Mouse (Mus musculus) gastrocnemius, postnatal 10 days (tissue): ENCODE results near the gene Ces2e. TPM values are rescaled to one million over a fixed set of nuclear protein-coding genes. Genes with fewer than 3 reads are reported as not detected.
"Not testable (repeated sequence)": the region's sequence is repeated elsewhere in the genome, so short reads cannot be mapped to it uniquely, and the experiment has no call there.

ENCODE experiments used
- DNase-seq: peaks from one replicate; pipeline ENCODE4 v3.0.0; 2021; ENCODE audit warnings: mixed read lengths
- long read RNA-seq, 2 experiments: library from polyadenylated mRNA; stranded (forward); transcript quantifications; one replicate each; pipeline ENCODE4 v2.0.0; 2021
- total RNA-seq, 2 experiments: library from RNA; stranded (reverse); gene quantifications; 2 replicates each; pipeline ENCODE4 v1.2.3; 2021

Ces2e gene
- not detected for total RNA-seq
- long read RNA-seq, experiment 1, result 0 reads
- long read RNA-seq, experiment 2, result 0 reads

GRCm38 (mm10) chr8:104925972-104926596, at the start of gene Ces2e:
TSS of gene Ces2e (plus strand) at chr8:104926260.
- DNase-seq, result no peak

DNA sequence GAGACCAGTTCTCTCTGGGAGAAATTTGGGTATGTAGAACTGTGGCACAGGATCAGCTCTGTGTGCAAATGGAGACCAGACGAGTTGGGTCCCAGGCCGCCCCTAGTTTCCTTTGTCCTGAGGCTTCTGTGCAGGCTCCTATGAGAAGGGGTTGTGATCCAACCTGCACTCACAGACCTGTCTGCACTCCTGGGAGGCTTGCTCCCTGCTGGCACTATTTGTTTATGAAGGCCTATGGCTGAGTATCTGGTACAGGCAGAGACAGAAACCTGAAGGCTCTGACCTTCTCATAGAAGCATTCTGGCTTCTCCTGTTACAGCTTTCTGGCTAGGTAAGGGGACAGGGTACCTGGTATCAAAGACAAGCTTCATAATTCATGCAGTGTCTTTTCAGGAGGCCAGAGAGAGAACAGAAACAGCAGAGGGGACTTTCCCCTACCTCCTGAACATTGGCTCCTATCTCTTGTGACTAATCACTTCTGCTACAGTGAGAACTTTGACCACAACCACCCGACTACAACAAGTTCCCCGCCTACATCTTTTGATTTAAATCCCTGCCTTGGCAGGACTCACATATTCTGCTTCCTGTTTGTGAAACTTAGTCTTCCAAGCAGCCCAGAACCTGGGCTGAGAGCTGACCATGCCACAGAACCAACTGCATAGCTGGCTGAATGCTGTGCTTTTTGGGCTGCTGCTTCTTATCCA, 39.7 kb upstream of the Ces2e start:
- DNase-seq, result not testable (repeated sequence)

DNA sequence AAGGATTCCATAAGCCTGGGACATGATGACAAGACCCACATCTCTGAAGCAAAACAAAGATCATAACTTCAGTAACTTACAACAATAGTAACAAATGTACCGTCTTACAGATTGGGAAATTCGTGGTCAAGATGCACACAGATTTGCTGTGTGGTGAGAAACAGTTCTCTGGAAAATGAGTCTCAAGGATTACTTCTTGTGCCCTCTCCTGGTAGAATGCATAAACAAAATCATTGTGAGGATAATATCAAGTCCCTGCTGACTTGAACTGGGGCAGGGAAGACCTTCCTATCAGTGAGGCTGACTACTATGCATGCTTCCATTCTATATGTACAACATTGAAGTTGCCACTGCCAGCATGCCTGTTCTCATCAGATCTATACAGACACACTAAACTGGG, 24.3 kb upstream of the Ces2e start:
- DNase-seq, result no peak

DNA sequence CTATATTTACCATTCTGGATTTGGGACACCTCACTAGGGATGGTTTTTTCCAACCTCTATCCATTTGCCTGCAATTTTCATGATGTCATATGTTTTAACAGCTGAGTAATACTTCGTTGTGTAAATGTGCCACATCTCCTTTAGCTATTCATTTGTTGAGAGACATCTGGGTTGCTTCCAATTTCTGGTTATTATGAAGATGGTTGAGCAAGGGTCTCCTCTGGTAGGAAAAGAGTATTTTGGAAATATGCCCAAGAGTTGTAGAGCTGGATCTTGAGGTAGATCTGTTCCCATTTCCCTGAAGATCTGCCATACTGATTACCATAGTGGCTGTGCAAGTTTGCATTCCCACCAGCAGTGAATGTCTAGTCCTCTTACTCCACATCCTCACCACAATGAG, 18.9 kb upstream of the Ces2e start:
- DNase-seq, result no peak

GRCm38 (mm10) chr8:104909021-104909420, 17.0 kb upstream of the Ces2e start:
- DNase-seq, result peak; percentile 72

DNA sequence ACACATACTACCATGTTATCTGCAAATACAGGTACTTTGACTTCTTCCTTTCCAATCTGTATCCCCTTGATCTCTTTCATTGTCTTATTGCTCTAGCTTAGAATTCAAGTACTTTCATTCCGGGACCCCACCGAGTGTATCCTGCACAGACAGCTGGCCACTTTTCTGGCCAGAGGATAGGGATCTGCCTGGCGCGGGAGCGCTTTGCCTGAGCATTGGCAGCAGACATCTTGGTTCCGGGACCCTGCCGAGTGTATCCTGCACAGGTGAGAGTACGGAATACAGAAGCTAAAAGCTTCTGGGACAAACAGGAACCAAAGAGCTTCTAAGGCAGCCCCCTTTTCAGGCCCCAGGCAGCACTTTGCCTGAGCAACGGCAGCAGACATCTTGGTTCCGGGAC, 16.4 kb upstream of the Ces2e start:
- not testable (repeated sequence) for DNase-seq

DNA sequence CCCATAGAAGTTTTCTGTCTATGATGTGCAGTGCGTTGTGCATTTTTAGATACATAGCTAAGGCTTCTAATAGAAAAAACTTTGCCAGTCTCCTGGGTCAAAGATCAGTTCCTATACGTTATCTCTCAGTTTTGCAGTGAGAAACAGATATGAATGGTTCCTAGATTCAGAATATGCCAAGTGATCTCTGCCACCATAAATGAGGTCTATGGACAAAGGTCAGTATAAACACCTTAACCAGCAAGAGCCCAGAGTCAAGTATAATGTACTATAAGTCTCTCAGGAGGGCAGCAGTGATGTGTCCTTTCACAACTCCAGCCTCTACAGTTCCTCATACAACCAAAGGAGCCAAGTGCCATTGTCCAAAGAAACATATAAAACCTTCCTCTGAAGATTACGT, 1.2 kb downstream of the Ces2e start:
- DNase-seq, result no peak

DNA sequence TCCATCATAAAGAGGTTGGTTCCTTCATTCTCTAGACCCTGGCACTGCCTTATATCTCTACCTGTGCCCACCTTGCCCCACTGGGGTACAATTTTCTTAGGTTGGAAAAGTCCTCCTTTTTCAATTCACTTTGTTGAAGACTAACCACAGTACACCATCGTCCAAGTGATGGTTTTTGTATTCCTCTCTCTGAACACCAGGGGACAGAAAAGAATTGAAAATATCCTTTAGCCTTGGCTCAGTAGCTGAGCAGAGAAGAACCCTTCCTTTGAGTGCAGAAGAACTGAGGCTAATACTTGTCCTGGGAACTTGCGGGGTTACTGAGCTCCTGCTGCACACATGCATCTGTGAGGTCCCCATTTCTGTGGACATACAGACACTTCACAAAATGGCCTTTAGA, 18.6 kb downstream of the Ces2e start:
- no peak for DNase-seq

- no peak for DNase-seq
Measured at GRCm38 (mm10) chr8:104947056-104947455, 21.0 kb downstream of the Ces2e start, which contains the start of gene Ces2f. TSS of gene Ces2f (plus strand) at chr8:104947356.

DNA sequence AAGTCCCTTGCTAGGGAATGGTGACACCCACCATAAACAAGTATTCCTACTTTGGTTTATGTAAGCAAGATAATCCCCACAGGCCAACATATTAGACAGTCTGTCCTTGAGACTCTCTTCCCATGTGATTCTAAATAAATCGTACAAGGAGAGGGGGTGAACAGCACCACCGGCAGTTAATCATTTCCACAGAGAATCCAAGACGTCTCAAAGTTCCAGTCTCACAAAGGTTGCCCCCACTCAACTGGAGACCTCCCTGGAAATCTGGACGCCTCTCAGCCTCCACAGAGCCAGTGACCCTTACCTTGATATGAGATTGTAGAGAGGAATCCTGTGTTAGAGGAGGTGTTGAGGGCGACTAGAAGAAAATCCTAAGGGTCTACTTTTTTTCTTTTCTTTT, 23.0 kb downstream of the Ces2e start:
- DNase-seq, result no peak

- no peak for DNase-seq
Measured at GRCm38 (mm10) chr8:104961537-104961961, 35.5 kb downstream of the Ces2e start, which contains the start of gene Ces2g. TSS of gene Ces2g (plus strand) at chr8:104961718.

DNA sequence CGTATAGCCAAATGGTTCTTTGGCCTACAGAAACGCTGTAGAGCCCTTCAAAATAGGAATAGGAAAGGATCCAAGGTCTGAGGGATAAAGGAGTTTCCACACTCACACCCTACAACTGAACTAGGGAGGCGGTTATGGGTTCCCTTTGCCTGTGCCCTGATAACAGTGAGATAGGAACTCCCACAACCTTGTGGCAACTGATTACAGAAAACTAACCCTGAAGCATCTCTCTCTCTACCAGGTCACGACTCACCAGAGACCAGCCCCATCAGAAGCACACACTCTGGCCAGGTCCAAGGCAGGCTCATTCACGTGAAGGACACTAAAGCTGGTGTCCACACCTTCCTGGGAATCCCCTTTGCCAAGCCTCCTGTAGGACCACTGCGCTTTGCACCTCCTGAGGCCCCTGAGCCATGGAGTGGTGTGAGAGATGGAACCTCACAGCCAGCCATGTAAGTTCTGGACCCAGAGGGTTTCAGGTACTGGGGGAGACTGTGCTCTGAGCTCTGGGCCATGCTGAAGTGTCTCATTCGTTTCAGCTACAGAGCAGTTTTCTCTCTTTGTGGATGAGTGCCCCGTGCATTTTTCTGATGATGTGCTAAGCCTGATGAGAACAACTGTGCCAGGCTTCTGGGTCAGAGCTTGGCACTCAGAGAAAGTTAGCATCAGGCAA, 36.3 kb downstream of the Ces2e start:
- no peak for DNase-seq

GRCm38 (mm10) chr8:104963375-104963894, 37.4 kb downstream of the Ces2e start:
- DNase-seq, result no peak

DNA sequence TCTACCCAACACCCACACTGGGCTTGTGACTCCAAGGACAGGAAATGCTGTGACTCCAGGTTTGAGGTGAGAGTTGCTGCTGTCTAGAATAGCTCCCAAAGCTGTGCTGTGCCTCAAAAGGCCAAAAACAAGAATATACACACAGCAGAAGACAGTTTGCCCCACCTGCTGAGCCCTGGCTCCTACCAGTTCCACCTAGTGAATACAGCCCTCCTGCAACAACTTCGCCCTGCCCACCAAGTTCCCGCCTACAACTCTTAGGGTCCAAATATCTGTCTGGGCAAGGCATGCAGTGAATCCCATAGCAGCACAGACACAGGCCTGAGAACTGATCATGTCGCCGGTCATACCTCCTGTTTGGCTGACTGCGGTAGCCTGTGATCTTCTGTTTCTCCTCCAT, 58.1 kb downstream of the Ces2e start:
- no peak for DNase-seq

Other genes starting within 250 kb of the Ces2e start
- gene Ces2a, start 192.3 kb upstream of the Ces2e start, total RNA-seq, result not detected
- gene Ces2b, start 94.7 kb upstream of the Ces2e start, total RNA-seq, result under 1 TPM; 0.18 to 0.19 TPM
- gene Ces2c, start 79.2 kb upstream of the Ces2e start, total RNA-seq, result under 1 TPM; 0.28 to 0.41 TPM
- gene Ces2f, start 21.1 kb downstream of the Ces2e start, total RNA-seq, result not detected
- 1 to 10 TPM in 1 of 2 experiments, under 1 TPM in 1; 0.66 to 1.5 TPM for gene Ces2g, start 35.5 kb downstream of the Ces2e start, total RNA-seq
- not detected for gene Ces2h, start 74.6 kb downstream of the Ces2e start, total RNA-seq
- gene Ces3a, start 122.3 kb downstream of the Ces2e start, total RNA-seq, result not detected
- not detected for gene Ces3b, start 157.5 kb downstream of the Ces2e start, total RNA-seq
- gene Ces4a, start 205.5 kb downstream of the Ces2e start, total RNA-seq, result not detected
- 10 to 100 TPM; 39.8 to 46.9 TPM for gene Cbfb, start 244.4 kb downstream of the Ces2e start, total RNA-seq